Mouse (Mus musculus): ENCODE data around the gene Skiv2l. TPM values are rescaled to one million over a fixed set of nuclear protein-coding genes. Genes with fewer than 3 reads are reported as not detected.

The Skiv2l gene
- total and polyA plus RNA-seq, 2 experiments from 2014 or later: 18.7 to 40.3 TPM

- peaks cover 21% of the 10 kb centered on the region for H3K4me1 ChIP-seq (ENCODE audit: control insufficient read depth, insufficient read depth)
- H3K36me3 ChIP-seq (replicated peaks; ENCODE audit: control insufficient read depth, insufficient read depth, low read length): peaks cover 12% of the 10 kb centered on the region
- no peaks in the 10 kb centered on the region for H3K27me3 ChIP-seq (ENCODE audit: control insufficient read depth, insufficient read depth, low read length)
- no peak for TF ChIP-seq EP300 (IDR thresholded peaks at IDR 0.05; ENCODE audit: low read depth)
- TF ChIP-seq CTCF (IDR thresholded peaks at IDR 0.05; ENCODE audit: low read depth): no peak
- ATAC-seq (ENCODE audit: insufficient read depth, low read depth) (no peak), DNase-seq (ENCODE audit: low spot score) (peak; percentile 72)
- 10% methylated on average over 10 of the region's 10 CpGs for WGBS
- peak overlapping the region; percentile 97 for H3K27ac ChIP-seq (ENCODE audit: low read depth)
- H3K9me3 ChIP-seq (replicated peaks; ENCODE audit: control insufficient read depth, low read length): no peaks in the 10 kb centered on the region
- H3K4me2 ChIP-seq (ENCODE audit: low read depth, low read length): peak overlapping the region; percentile 81
- peak overlapping the region; percentile 93 for H3K9ac ChIP-seq (replicated peaks; ENCODE audit: low read depth, low read length)
- peak overlapping the region; percentile 97 for H3K4me3 ChIP-seq (ENCODE audit: low read depth, low read length)
Observed at GRCm38 (mm10) chr17:34897373-34898159, 47.6 kb upstream of the Skiv2l start.

- no peak for TF ChIP-seq CTCF (IDR thresholded peaks at IDR 0.05; ENCODE audit: low read depth)
- no peak for TF ChIP-seq EP300 (IDR thresholded peaks at IDR 0.05; ENCODE audit: low read depth)
- 82% methylated on average over 17 of the region's 17 CpGs for WGBS
- DNase-seq (ENCODE audit: low spot score) (no peak), ATAC-seq (ENCODE audit: insufficient read depth, low read depth) (no peak)
- Histone ChIP-seq H3K36me3 (replicated peaks; ENCODE audit: control insufficient read depth, insufficient read depth, low read length) (peaks cover 4% of the 10 kb centered on the region; the same call in 1 of the 2 replicates), H3K27me3 (ENCODE audit: control insufficient read depth, insufficient read depth, low read length) (no peaks in the 10 kb centered on the region), H3K27ac (ENCODE audit: low read depth) (no peak overlapping the region), H3K4me2 (ENCODE audit: low read depth, low read length) (no peak overlapping the region), H3K9ac (replicated peaks; ENCODE audit: low read depth, low read length) (no peak overlapping the region), H3K4me3 (ENCODE audit: low read depth, low read length) (no peak overlapping the region), H3K4me1 (ENCODE audit: control insufficient read depth, insufficient read depth) (peaks cover 21% of the 10 kb centered on the region), H3K9me3 (replicated peaks; ENCODE audit: control insufficient read depth, low read length) (no peaks in the 10 kb centered on the region)
Observed at GRCm38 (mm10) chr17:34896366-34896765, 46.4 kb upstream of the Skiv2l start.

DNA sequence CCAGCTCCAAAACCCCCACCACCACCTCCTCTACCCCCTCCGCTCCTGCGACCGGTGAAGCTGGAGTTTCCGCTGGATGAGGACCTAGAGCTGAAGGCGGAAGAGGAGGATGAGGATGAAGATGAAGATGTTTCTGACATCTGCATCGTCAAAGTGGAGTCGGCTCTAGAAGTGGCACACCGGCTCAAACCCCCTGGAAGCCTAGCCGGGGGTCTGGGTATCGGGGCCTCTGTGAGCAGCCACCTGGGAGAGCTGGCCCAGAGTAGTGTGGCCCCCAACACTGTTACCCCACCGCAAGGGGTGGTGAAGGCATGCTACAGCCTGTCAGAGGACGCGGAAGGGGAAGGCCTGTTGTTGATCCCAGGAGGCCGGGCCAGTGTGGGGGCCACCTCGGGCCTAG is 45.7 kb upstream of the Skiv2l start:
- DNase-seq (ENCODE audit: low spot score): no peak
- 0 out of 2 replicates have a peak overlapping the region, but pooled peaks have one; percentile 80 for H3K27ac ChIP-seq (ENCODE audit: low read depth)

GRCm38 (mm10) chr17:34894801-34895530 is 45.0 kb upstream of the Skiv2l start:
- TF ChIP-seq CTCF (IDR thresholded peaks at IDR 0.05; ENCODE audit: low read depth) (no peak), EP300 (IDR thresholded peaks at IDR 0.05; ENCODE audit: low read depth) (no peak)
- Histone ChIP-seq H3K4me1 (ENCODE audit: control insufficient read depth, insufficient read depth) (peaks cover 18% of the 10 kb centered on the region), H3K27ac (ENCODE audit: low read depth) (peak overlapping the region; percentile 80), H3K27me3 (ENCODE audit: control insufficient read depth, insufficient read depth, low read length) (no peaks in the 10 kb centered on the region), H3K9me3 (replicated peaks; ENCODE audit: control insufficient read depth, low read length) (no peaks in the 10 kb centered on the region), H3K4me2 (ENCODE audit: low read depth, low read length) (peak overlapping the region; percentile 99), H3K9ac (replicated peaks; ENCODE audit: low read depth, low read length) (peak overlapping the region; percentile 68), H3K36me3 (replicated peaks; ENCODE audit: control insufficient read depth, insufficient read depth, low read length) (no peaks in the 10 kb centered on the region), H3K4me3 (ENCODE audit: low read depth, low read length) (peak overlapping the region; percentile 85)
- ATAC-seq (ENCODE audit: insufficient read depth, low read depth): peak; percentile 1; the same call in 1 of the 2 replicates
- 13% methylated on average over 47 of the region's 51 CpGs for WGBS
- no peak for DNase-seq (ENCODE audit: low spot score)

More for the DNA sequence above, 45.7 kb upstream of the Skiv2l start:
- Histone ChIP-seq H3K4me2 (ENCODE audit: low read depth, low read length) (no peak overlapping the region), H3K4me3 (ENCODE audit: low read depth, low read length) (no peak overlapping the region), H3K36me3 (replicated peaks; ENCODE audit: control insufficient read depth, insufficient read depth, low read length) (no peaks in the 10 kb centered on the region), H3K4me1 (ENCODE audit: control insufficient read depth, insufficient read depth) (peaks cover 21% of the 10 kb centered on the region), H3K9me3 (replicated peaks; ENCODE audit: control insufficient read depth, low read length) (no peaks in the 10 kb centered on the region), H3K27me3 (ENCODE audit: control insufficient read depth, insufficient read depth, low read length) (no peaks in the 10 kb centered on the region), H3K9ac (replicated peaks; ENCODE audit: low read depth, low read length) (no peak overlapping the region)
- no peak for ATAC-seq (ENCODE audit: insufficient read depth, low read depth)
- WGBS: 91% methylated on average over 15 of the region's 15 CpGs
- no peak for TF ChIP-seq CTCF (IDR thresholded peaks at IDR 0.05; ENCODE audit: low read depth)
- no peak for TF ChIP-seq EP300 (IDR thresholded peaks at IDR 0.05; ENCODE audit: low read depth)

GRCm38 (mm10) chr17:34894074-34894597 is 44.1 kb upstream of the Skiv2l start:
- Histone ChIP-seq H3K9ac (replicated peaks; ENCODE audit: low read depth, low read length) (peak overlapping the region; percentile 68), H3K27me3 (ENCODE audit: control insufficient read depth, insufficient read depth, low read length) (no peaks in the 10 kb centered on the region), H3K4me3 (ENCODE audit: low read depth, low read length) (peak overlapping the region; percentile 85), H3K27ac (ENCODE audit: low read depth) (peak overlapping the region; percentile 80), H3K9me3 (replicated peaks; ENCODE audit: control insufficient read depth, low read length) (no peaks in the 10 kb centered on the region), H3K36me3 (replicated peaks; ENCODE audit: control insufficient read depth, insufficient read depth, low read length) (no peaks in the 10 kb centered on the region), H3K4me1 (ENCODE audit: control insufficient read depth, insufficient read depth) (peaks cover 17% of the 10 kb centered on the region), H3K4me2 (ENCODE audit: low read depth, low read length) (peak overlapping the region; percentile 99)
- 0% methylated on average over 20 of the region's 51 CpGs for WGBS
- peak; percentile 91 for DNase-seq (ENCODE audit: low spot score)
- peak; percentile 90 for ATAC-seq (ENCODE audit: insufficient read depth, low read depth)
- TF ChIP-seq CTCF (IDR thresholded peaks at IDR 0.05; ENCODE audit: low read depth): no peak; the same call in 1 of the 2 replicates
- TF ChIP-seq EP300 (IDR thresholded peaks at IDR 0.05; ENCODE audit: low read depth): no peak

Data from heart, postnatal 0 days (tissue).